Mouse (Mus musculus) Patski (cell line): ENCODE measurements around the gene Csrp2. TPM values are rescaled to one million over a fixed set of nuclear protein-coding genes. Genes with fewer than 3 reads are reported as not detected.

Experiments
- ATAC-seq: fragments of 100-300 bp; one replicate; pipeline ENCODE4 v1.8.0; 2021
- CTCF ChIA-PET: fragments of 350-600 bp; sonication (Branson Sonifier 250); formaldehyde crosslinking; loops from one replicate; lab custom pipeline; 2022; ENCODE audit warnings: inconsistent platforms; lab: Charles Lee
- POLR2A ChIA-PET: fragments of 350-600 bp; sonication (Branson Sonifier 250); formaldehyde crosslinking; loops from one replicate; lab custom pipeline; 2022; ENCODE audit warnings: antibody characterized with exemption, inconsistent platforms; lab: Charles Lee
- DNase-seq: peaks from one replicate; pipeline ENCODE4 v3.0.0-alpha.2; 2011; ENCODE audit warnings: low read depth, low spot score
- H3K27me3 ChIP-seq: fragments of 371-371 bp; one replicate; pipeline ENCODE4 v1.5.1; 2021
- CTCF ChIP-seq: fragments of 100-300 bp; IDR thresholded peaks from one replicate; pipeline ENCODE4 v1.5.1; 2021
- in situ Hi-C: fragments of 300-500 bp; cut with MboI; formaldehyde crosslinking; loops from 3 replicates; pipeline ENCODE4 v1.11.1; 2018; ENCODE audit warnings: low pct_unique_long_range_greater_than_20kb, mixed read lengths
- polyA plus RNA-seq: library from polyadenylated mRNA; unstranded; gene quantifications from one replicate; pipeline ENCODE4 v1.2.3, GENCODE M21; 2021

The Csrp2 gene
- polyA plus RNA-seq, 1 experiment from 2014 or later: 17.6 TPM

DNA sequence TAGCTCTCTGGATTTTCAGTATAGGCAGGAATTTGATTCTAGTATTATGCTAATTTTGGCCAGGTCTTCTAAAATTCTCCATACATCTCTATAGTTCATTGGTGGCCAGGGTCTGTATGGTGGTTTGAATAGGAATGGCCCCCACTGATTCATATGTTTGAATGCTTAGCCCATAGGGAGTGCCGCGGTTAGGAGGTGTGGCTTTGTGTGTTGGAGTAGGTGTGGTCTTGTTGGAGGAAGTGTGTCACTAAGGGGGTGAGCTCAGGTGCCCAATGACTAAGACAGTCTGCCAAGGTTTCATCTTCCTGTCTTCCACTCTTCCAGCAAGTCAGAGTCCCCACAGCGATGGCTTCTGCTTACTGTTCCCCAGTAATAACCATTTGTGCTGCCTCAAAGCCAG, 15.7 kb upstream of the Csrp2 start:
- POLR2A ChIA-PET: no interaction called here
- H3K27me3 ChIP-seq: no peaks in the 10 kb centered on the region
- DNase-seq: no peak
- TF ChIP-seq CTCF: no peak
- CTCF ChIA-PET: no interaction called here
- ATAC-seq: no peak
- in situ Hi-C loops: no loop called here

DNA sequence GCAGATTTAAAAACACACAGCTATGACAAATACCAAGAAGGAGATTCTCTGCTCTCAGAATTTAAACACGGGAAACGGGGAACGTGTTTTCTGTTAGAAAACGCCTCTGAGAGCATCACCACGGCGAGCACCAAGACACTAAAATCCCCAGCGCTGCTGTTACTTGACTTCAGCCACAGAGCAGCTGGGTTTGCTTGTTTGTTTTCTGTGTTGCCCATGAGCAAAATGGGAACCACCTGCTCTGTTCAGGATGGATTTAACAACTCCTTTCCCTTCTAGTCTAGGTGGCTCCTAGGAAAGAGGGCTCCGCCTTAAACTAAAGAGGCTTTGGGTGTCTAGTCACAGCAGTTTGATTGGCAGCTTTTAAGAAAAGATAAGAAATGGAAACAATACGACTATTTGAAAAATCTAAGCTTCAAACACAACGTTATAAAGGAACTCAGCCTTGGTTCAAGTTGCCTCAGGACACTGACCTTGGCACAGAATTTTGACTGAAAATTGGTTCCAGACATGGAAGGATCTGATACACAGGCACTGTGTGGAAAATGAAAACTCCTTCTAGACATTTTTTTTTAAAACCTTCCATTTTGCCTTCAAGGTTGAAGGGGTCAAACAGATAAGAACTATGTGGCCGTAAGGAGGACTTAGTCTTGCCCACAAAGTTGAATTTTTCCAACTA, 2.8 kb upstream of the Csrp2 start:
- TF ChIP-seq CTCF: no peak
- POLR2A ChIA-PET: no interaction called here
- CTCF ChIA-PET: no interaction called here

DNA sequence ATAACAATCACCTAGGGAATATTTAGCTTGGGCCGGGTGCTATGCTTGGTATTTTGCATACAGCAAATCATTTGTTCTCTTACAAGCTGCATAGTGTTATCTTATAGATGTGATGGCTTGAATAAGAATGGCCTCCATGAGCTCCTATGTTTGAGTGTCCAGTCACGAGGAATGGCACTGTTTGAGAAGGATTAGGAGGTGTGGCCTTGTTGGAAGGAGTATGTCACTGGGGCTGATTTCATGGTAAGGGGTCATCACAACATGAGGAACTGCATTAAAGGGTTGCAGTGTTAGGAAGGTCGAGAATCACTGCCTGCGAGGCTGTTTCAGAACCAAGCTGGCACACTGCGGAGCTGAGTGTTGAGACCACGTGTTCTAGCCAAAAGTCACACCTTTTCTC, 2.1 kb upstream of the Csrp2 start:
- in situ Hi-C loops: no loop called here
- no peak for TF ChIP-seq CTCF
- POLR2A ChIA-PET: no interaction called here

More for the DNA sequence above, 2.8 kb upstream of the Csrp2 start:
- H3K27me3 ChIP-seq: no peaks in the 10 kb centered on the region
- no peak for DNase-seq
- in situ Hi-C loops: no loop called here
- no peak for ATAC-seq

DNA sequence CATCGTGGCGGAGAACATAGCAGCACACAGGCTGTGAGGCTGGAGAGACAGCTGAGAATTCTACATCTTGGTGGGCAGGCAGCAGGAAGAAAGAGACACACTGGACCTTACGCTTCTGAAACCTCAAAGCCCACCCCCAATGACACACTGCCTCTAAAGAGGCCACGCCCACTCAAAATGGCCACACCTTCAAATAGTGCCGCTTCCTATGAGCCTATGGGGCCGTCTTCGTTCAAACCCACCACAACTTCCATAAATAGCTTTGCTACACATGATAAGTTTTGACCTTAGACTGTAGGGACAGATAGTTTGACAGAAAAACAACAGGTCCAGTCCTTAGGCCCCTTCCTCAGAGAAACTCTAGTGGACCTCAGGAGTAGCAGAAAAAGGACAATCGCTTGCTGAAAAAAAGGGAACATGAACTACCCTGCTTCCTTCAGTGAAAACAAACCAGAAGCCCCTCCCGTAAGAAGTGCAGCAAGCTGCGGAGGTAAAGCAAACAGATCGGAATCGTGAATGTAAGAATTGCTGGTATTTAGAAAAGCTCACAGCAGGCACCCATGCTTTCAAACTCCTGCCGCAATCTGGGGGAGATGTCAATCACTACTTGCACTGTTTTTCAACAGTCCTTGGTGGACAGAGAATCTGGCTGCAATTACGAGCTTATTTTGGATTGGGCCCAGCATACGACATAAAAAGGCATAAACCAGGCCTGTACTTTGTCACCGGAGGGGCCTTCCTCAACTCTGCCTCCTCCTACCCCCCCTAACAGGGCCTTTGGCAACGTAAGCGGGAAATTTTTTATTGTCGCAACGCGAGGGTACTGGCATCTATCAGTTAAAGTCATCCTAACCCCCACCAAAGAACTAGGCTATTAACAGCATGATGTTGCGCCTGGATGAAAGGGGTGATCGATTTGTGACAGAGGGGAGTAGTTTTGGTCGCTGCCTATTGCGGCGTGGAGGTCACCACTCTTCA, 886 bp upstream of the Csrp2 start:
- ChIA-PET CTCF (no interaction called here), POLR2A (interaction anchor here (1.1 kb wide), 1 partner anchor 248 kb away, joined by 3 read pairs; no protein-coding TSS in a partner anchor)
- no peak for TF ChIP-seq CTCF
- H3K27me3 ChIP-seq: no peaks in the 10 kb centered on the region
- ATAC-seq (no peak), DNase-seq (no peak)
- in situ Hi-C loops: no loop called here

More for the DNA sequence above, 2.1 kb upstream of the Csrp2 start:
- DNase-seq: no peak
- CTCF ChIA-PET: no interaction called here
- no peak for ATAC-seq
- no peaks in the 10 kb centered on the region for H3K27me3 ChIP-seq

DNA sequence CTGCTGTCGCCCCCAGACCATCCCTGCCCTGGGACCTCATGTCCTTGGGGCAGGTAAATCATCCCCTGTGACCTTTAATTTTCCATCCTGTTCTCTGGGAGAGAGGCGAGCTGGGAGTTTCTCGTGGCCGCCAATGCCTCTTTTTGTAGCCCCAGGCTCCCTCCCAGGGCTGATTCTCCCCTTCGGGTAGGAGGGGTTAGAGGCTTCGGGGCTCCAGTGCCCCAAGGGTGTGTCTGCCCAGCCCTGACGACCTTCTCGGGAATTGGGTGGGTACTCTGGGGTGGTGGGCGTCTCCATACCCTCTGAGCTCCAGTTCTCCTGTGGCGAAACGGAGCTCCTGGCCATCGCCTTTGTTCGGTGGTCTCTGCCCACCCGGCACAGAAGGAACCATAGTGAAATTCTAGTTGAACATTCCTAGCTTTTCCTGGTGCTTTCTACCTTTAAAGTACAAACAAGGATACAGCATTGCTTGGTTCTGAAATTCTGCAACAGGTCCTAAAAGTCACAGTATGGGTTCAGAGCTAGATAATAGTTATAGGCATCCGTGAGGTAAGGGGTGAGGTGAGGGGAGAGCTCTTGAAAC, 870 bp downstream of the Csrp2 start:
- TF ChIP-seq CTCF: no peak
- DNase-seq: no peak
- CTCF ChIA-PET: interaction anchor here (1.0 kb wide), 1 partner anchor 125 kb away, joined by 3 read pairs; no protein-coding TSS in a partner anchor
- POLR2A ChIA-PET: interaction anchor here (1.6 kb wide), 1 partner anchor 28 kb away, joined by 3 read pairs; no protein-coding TSS in a partner anchor
- in situ Hi-C loops: no loop called here
- peak; percentile 42 for ATAC-seq
- H3K27me3 ChIP-seq: no peaks in the 10 kb centered on the region

DNA sequence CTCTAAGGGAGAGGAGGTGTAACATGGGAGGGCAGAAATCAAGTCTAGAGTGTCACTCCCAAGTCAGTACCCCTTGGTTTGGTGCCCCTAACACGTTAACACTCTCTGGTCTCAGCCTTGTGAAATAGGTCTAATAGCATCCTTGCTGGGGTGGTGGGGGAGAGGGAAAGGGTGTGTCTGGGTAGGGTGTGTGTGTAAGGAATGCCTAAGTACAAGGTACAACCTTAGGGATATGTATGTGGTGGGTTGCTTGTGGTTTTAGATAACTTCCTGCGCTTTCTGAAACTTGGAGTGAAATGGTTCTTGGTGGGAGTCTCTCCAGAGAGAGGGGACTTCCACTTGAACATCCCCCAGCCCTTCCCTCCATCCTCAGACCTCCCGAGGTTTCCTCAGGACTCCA, 2.3 kb downstream of the Csrp2 start:
- DNase-seq: no peak
- H3K27me3 ChIP-seq: no peaks in the 10 kb centered on the region
- ATAC-seq: no peak
- ChIA-PET POLR2A (no interaction called here), CTCF (no interaction called here)
- in situ Hi-C loops: no loop called here
- no peak for TF ChIP-seq CTCF

DNA sequence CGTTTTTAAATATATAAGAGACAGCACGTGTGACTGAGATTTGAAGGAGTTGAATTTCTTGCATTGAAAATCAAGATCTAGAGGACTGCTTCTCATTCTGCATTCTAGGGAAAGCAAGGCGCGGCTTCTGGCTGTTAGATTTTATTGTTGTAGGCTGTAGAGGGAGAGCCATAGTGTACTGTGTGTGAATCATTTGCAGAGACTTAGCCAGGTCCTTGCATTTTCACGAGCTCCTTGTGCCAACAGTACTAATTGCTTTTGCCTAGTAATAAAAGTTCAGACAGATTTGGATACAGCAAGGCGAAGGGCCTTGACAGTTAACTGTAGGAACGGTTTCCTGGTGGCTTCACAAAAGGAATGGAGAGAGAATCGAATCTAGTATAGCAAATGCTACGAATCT, 3.0 kb downstream of the Csrp2 start:
- no peaks in the 10 kb centered on the region for H3K27me3 ChIP-seq
- POLR2A ChIA-PET: no interaction called here
- in situ Hi-C loops: no loop called here
- ATAC-seq (no peak), DNase-seq (no peak)
- CTCF ChIA-PET: no interaction called here
- no peak for TF ChIP-seq CTCF

DNA sequence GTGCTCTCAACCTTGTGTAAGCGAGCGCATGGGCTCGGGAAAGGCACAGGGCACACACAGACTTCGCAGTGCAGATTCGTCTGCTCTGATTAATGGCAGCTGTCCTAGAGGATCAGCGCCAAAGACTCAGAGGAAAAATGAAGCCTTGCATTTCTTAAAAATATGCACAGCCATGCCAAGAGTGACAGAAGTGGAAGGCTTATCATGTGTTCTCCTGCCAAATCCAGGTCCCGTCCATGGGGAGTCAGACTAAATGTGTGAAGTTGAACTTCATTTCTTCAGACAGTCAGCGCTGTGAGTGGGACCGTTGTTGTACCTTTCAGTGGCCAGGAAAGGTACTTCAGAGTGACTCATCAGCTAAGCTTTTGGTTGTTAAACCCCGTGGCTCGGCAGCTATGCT, 7.9 kb downstream of the Csrp2 start:
- in situ Hi-C loops: no loop called here
- DNase-seq (no peak), ATAC-seq (peak; percentile 80)

DNA sequence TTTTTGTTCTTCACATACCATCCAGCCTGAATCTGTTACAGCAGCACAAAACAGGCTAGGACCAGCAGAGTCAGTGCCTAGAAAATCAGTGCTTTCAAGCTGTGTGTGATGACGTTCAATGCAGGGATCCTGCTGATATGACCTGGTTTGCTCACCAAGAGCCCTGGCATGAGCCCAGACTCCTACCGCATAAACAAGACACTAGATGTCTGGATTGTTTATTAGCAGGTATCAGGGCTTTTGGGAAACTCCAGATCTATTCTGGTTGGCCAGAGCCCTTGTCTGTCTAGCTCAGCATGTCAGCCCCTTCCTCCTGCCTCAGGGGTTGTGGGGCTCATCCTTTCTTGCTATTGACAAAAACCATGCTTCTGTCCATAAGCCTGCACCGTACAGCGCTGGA, 10.2 kb downstream of the Csrp2 start:
- TF ChIP-seq CTCF: no peak
- CTCF ChIA-PET: interaction anchor here (1.4 kb wide), 1 partner anchor 103 kb away, joined by 3 read pairs; no protein-coding TSS in a partner anchor
- no peaks in the 10 kb centered on the region for H3K27me3 ChIP-seq
- DNase-seq (no peak), ATAC-seq (no peak)
- in situ Hi-C loops: no loop called here
- POLR2A ChIA-PET: no interaction called here

More for the DNA sequence above, 7.9 kb downstream of the Csrp2 start:
- POLR2A ChIA-PET: no interaction called here
- no peak for TF ChIP-seq CTCF
- H3K27me3 ChIP-seq: no peaks in the 10 kb centered on the region
- CTCF ChIA-PET: no interaction called here

DNA sequence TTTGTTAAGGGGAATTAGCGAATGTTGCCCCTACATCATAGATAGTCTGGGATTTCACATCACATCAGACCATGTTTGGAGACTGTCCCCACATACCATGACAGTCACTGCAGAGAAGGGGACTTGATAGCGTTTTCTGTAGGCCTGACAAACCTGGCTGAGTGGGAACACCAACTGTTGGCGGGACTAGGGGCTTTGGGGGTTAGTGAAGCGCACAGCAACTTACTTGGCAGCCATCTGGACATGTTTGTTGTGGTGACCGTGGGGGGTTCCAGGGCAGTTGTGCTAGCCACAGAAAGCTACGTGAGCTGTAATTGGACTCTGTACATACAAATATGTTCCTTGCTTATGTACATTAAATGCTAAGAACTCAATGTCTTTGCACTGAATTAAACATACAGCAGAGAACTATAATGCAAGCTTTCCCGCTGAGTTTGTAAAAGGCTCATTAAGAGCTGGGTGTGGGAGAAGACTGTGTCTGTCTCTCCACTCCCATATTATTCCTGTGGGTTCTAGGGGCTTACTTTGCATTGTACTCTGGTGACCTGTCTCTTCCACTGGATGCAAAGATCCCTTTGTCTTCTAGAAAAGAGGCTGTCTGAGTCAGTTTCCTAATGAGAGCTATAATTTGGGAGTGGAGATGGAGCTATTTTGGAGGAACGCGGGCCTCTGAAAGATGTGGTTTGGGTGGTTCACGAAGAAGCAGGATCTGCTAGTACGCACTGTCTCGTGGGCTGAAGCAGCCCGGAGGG, 11.7 kb downstream of the Csrp2 start:
- ChIA-PET POLR2A (no interaction called here), CTCF (interaction anchor here (1.1 to 1.7 kb wide), 2 partner anchors 11 to 16 kb away, joined by 3 to 7 read pairs; no protein-coding TSS in a partner anchor)
- H3K27me3 ChIP-seq: no peaks in the 10 kb centered on the region
- TF ChIP-seq CTCF: no peak
- ATAC-seq (no peak), DNase-seq (no peak)
- in situ Hi-C loops: no loop called here
